Comparison of ENCODE assay signal across 22 mouse cellular contexts in genomic region chr1:181521401-181522091, GRCm38 (mm10). TPM values are rescaled to one million over a fixed set of nuclear protein-coding genes. Genes with fewer than 3 reads are reported as not detected.
DNase-seq lines count a peak whose midpoint lies in the region; ATAC-seq lines count a peak whose summit lies in the region.
"Had no signal": no experiment of that assay in that cellular context is flagged by ENCODE, and none has a peak within 500 bp of the region (broad histone marks: within the 10 kb centered on the region; RNA-seq: fewer than 3 reads in every experiment).

No protein-coding gene starts in this region.

- no peak overlapping the region for H3K27ac ChIP-seq in heart, embryonic 10.5 days
- H3K27ac ChIP-seq in stomach, embryonic 15.5 days, result peak overlapping the region; percentile 9; the same call in 1 of the 2 replicates
- H3K27ac ChIP-seq: gastrocnemius, adult 2 months; heart, adult 2 months; hindbrain, embryonic 15.5 days; layer of hippocampus, adult 2 months; midbrain, embryonic 12.5 days had no signal

- no peak overlapping the region for H3K4me3 ChIP-seq in heart, embryonic 10.5 days
- H3K4me3 ChIP-seq in megakaryocyte, embryonic 14.5 days (replicated peaks), result peak overlapping the region; percentile 15
- H3K4me3 ChIP-seq in stomach, embryonic 15.5 days (replicated peaks), result no peak overlapping the region
- H3K4me3 ChIP-seq: erythroblast, embryonic 14.5 days; gastrocnemius, adult 2 months; heart, adult 2 months; hindbrain, embryonic 15.5 days; layer of hippocampus, adult 2 months; midbrain, embryonic 12.5 days had no signal

- peak; percentile 51 for DNase-seq in heart, embryonic 10.5 days (ENCODE audit: low spot score)
- DNase-seq in heart, postnatal 10 days, result no peak
- DNase-seq in fibroblast of lung, adult 2 months (ENCODE audit: low read depth), result peak; percentile 79
- DNase-seq in adrenal gland, adult 8-10 months, result no peak
- no peak for DNase-seq in cerebellum, adult 18-20 months
- DNase-seq: adrenal gland, postnatal 10 days; cerebellum, adult 9-11 months; gastrocnemius, adult 2 months; heart, adult 2 months; kidney, adult 8-10 months; lung, postnatal 10 days; thymus, postnatal 25 days had no signal

- no peak overlapping the region for H3K9ac ChIP-seq in stomach, embryonic 15.5 days
- H3K9ac ChIP-seq: hindbrain, embryonic 15.5 days; midbrain, embryonic 12.5 days had no signal

- H3K4me1 ChIP-seq in heart, embryonic 10.5 days, result 0 out of 2 replicates have a peak, but pooled peaks cover 2% of the 10 kb centered on the region
- H3K4me1 ChIP-seq in megakaryocyte, embryonic 14.5 days, result no peaks in the 10 kb centered on the region
- no peaks in the 10 kb centered on the region for H3K4me1 ChIP-seq in stomach, embryonic 15.5 days
- H3K4me1 ChIP-seq: hindbrain, embryonic 15.5 days; midbrain, embryonic 12.5 days had no signal

- no peak for ATAC-seq in megakaryocyte, adult 5-6 weeks (ENCODE audit: poor library complexity, severe bottlenecking)
- 0 out of 2 replicates have a peak, but pooled peaks have one; percentile 50 for ATAC-seq in stomach, embryonic 15.5 days (ENCODE audit: insufficient read depth, low FRiP score, low read depth)
- ATAC-seq: CD4-positive, CD25-positive, alpha-beta regulatory T cell, adult 4 months had no signal

- no peaks in the 10 kb centered on the region for H3K9me3 ChIP-seq in heart, embryonic 10.5 days
- H3K9me3 ChIP-seq in megakaryocyte, embryonic 14.5 days, result no peaks in the 10 kb centered on the region
- H3K9me3 ChIP-seq in stomach, embryonic 15.5 days, result no peaks in the 10 kb centered on the region
- H3K9me3 ChIP-seq: hindbrain, embryonic 15.5 days; midbrain, embryonic 12.5 days had no signal

- no peaks in the 10 kb centered on the region for H3K36me3 ChIP-seq in heart, embryonic 10.5 days
- H3K36me3 ChIP-seq in megakaryocyte, embryonic 14.5 days (replicated peaks; ENCODE audit: low read length), result no peaks in the 10 kb centered on the region
- no peaks in the 10 kb centered on the region for H3K36me3 ChIP-seq in stomach, embryonic 15.5 days
- H3K36me3 ChIP-seq: hindbrain, embryonic 15.5 days; midbrain, embryonic 12.5 days had no signal

- intact Hi-C loops in heart, postnatal 10 days (cut with DNase I), result no loop called here

- WGBS in heart, embryonic 10.5 days, result 74% methylated on average over 11 of the region's 11 CpGs
- 59% methylated on average over 11 of the region's 11 CpGs for WGBS in stomach, embryonic 15.5 days

- H3K4me2 ChIP-seq in stomach, embryonic 15.5 days, result no peak overlapping the region
- H3K4me2 ChIP-seq: hindbrain, embryonic 15.5 days; liver, embryonic 11.5 days; midbrain, embryonic 12.5 days had no signal

- H3K27me3 ChIP-seq in heart, embryonic 10.5 days (ENCODE audit: insufficient read depth, poor library complexity, severe bottlenecking), result no peaks in the 10 kb centered on the region; the same call in 1 of the 2 replicates
- peaks cover 10% of the 10 kb centered on the region for H3K27me3 ChIP-seq in megakaryocyte, embryonic 14.5 days (replicated peaks)
- no peaks in the 10 kb centered on the region for H3K27me3 ChIP-seq in stomach, embryonic 15.5 days (replicated peaks)
- H3K27me3 ChIP-seq: hindbrain, embryonic 15.5 days; midbrain, embryonic 12.5 days had no signal

RNA-seq across cellular contexts. Expression of gene Ccdc121, which starts 10.3 kb away (rescaled TPM):
- polyA plus RNA-seq in heart, embryonic 10.5 days (2016; fragmentation: Nextera tagmentation; extraction: Ambion mirVana), result 0.15 TPM in 1 of 2 replicates, not detected in the other
- not detected for total RNA-seq in heart, postnatal 10 days (2021)
- not detected in 2 replicates for polyA plus RNA-seq in megakaryocyte, embryonic 14.5 days (2012; ENCODE audit: insufficient read depth, low replicate concordance)
- not detected in 2 replicates for total RNA-seq in megakaryocyte, adult 5-6 weeks (2015)
- total RNA-seq in megakaryocyte, adult 5-6 weeks (2017), result not detected in 2 replicates
- polyA plus RNA-seq in stomach, embryonic 15.5 days (2015; fragmentation: Nextera tagmentation; extraction: Ambion mirVana), result not detected in 2 replicates
- under 1 TPM in 1 of 4 experiments, not detected in 3; 0.31 TPM for total RNA-seq in adrenal gland, adult 8-10 months (2022)
- total RNA-seq: adrenal gland, postnatal 10 days; gastrocnemius, adult 2 months; heart, adult 2 months; MEL had no signal
- polyA plus RNA-seq: CD4-positive, CD25-positive, alpha-beta regulatory T cell, adult 4 months; erythroblast, embryonic 14.5 days; hindbrain, embryonic 15.5 days; liver, embryonic 11.5 days had no signal

RNA-seq across cellular contexts. Expression of gene Dnah14, which starts 54.8 kb away (rescaled TPM):
- polyA plus RNA-seq in heart, embryonic 10.5 days (2016; fragmentation: Nextera tagmentation; extraction: Ambion mirVana), result 0.80 and 0.92 TPM in 2 replicates
- not detected for total RNA-seq in heart, postnatal 10 days (2021)
- not detected in 2 replicates for polyA plus RNA-seq in megakaryocyte, embryonic 14.5 days (2012; ENCODE audit: insufficient read depth, low replicate concordance)
- 0.09 TPM in 1 of 2 replicates, not detected in the other for total RNA-seq in megakaryocyte, adult 5-6 weeks (2015)
- 2.9 and 3.0 TPM in 2 replicates for total RNA-seq in megakaryocyte, adult 5-6 weeks (2017)
- polyA plus RNA-seq in stomach, embryonic 15.5 days (2015; fragmentation: Nextera tagmentation; extraction: Ambion mirVana), result 1.4 and 1.5 TPM in 2 replicates
- total RNA-seq in adrenal gland, adult 8-10 months (2022), result under 1 TPM in 3 of 4 experiments, not detected in 1; 0.03 to 0.14 (median 0.03) TPM
- total RNA-seq: gastrocnemius, adult 2 months; heart, adult 2 months had no signal
- polyA plus RNA-seq: erythroblast, embryonic 14.5 days; heart, adult 2 months had no signal

Comparison
In these comparisons a context has a peak if more than half of its experiments do, and no peak if none do; other contexts are left out.
1. DNase-seq: peak in heart, embryonic 10.5 days (single experiment) and fibroblast of lung, adult 2 months (single experiment); none in heart, postnatal 10 days (0 of 2), adrenal gland, adult 8-10 months (single experiment) and cerebellum, adult 18-20 months (0 of 2).